Mouse (Mus musculus) MEL (cell line): ENCODE data around the gene Prex1. TPM values are rescaled to one million over a fixed set of nuclear protein-coding genes. Genes with fewer than 3 reads are reported as not detected.

Experiments
- DNase-seq: peaks from one replicate; pipeline ENCODE4 v3.0.0; 2011; ENCODE audit warnings: low read depth, low spot score
- H3K27ac ChIP-seq: 2 replicates; pipeline ENCODE4 v1.5.1; 2012; ENCODE audit warnings: low read depth, mild to moderate bottlenecking, control low read depth, low read length, moderate library complexity; ENCODE audit not compliant: control insufficient read depth
- H3K27me3 ChIP-seq, 2 experiments: fragments of 150-350 bp in 1 of 2; sonication (generic) in 1 of 2; 2 replicates each; pipeline ENCODE4 v1.6.1; 2012; ENCODE audit warnings: low read length in 2 of 2, mild to moderate bottlenecking in 2 of 2, improper control_type of control experiment in 1 of 2, moderate library complexity in 1 of 2; ENCODE audit not compliant: insufficient read depth in 2 of 2, control insufficient read depth in 1 of 2
- H3K36me3 ChIP-seq, 2 experiments: 2 replicates each; pipeline ENCODE4 v1.6.1; 2012 to 2014; ENCODE audit warnings: low read length in 2 of 2, improper control_type of control experiment in 1 of 2, inconsistent platforms in 1 of 2, mild to moderate bottlenecking in 1 of 2; ENCODE audit not compliant: insufficient read depth in 2 of 2, control insufficient read depth in 1 of 2
- H3K4me1 ChIP-seq, 2 experiments: fragments of 150-350 bp in 1 of 2; sonication (generic) in 1 of 2; 2 replicates each; pipeline ENCODE4 v1.6.1; 2012; ENCODE audit warnings: low read length in 2 of 2, improper control_type of control experiment in 1 of 2, mild to moderate bottlenecking in 1 of 2; ENCODE audit not compliant: insufficient read depth in 2 of 2, control insufficient read depth in 1 of 2
- H3K4me3 ChIP-seq, 2 experiments: fragments of 150-350 bp in 1 of 2; sonication (generic) in 1 of 2; 2 replicates each; pipeline ENCODE4 v1.5.1; 2012; ENCODE audit warnings: low read depth in 2 of 2, low read length in 2 of 2, mild to moderate bottlenecking in 2 of 2, moderate library complexity in 2 of 2, control low read depth in 1 of 2, improper control_type of control experiment in 1 of 2; ENCODE audit not compliant: control insufficient read depth in 1 of 2, insufficient read depth in 1 of 2
- H3K79me2 ChIP-seq: 2 replicates; pipeline ENCODE4 v1.6.1; 2012; ENCODE audit warnings: mild to moderate bottlenecking, low read length, moderate library complexity; ENCODE audit not compliant: control insufficient read depth, poor library complexity, insufficient read depth
- H3K9ac ChIP-seq: 2 replicates; pipeline ENCODE4 v1.6.1; 2012; ENCODE audit warnings: low read depth, mild to moderate bottlenecking, control low read depth, low read length, moderate library complexity; ENCODE audit not compliant: control insufficient read depth, poor library complexity, severe bottlenecking
- H3K9me3 ChIP-seq: fragments of 150-350 bp; sonication (generic); replicated peaks from 2 replicates; pipeline ENCODE4 v1.6.1; 2012; ENCODE audit warnings: mild to moderate bottlenecking, low read length, improper control_type of control experiment, moderate library complexity; ENCODE audit not compliant: insufficient read depth
- CHD1 ChIP-seq: IDR thresholded peaks from 2 replicates; pipeline ENCODE4 v1.6.1; 2012; ENCODE audit warnings: low read depth, mild to moderate bottlenecking, inconsistent platforms, low read length, improper control_type of control experiment
- CTCF ChIP-seq, 3 experiments: IDR thresholded peaks in 2 of 3; conservative IDR thresholded peaks in 1 of 3; 2 replicates each; pipeline ENCODE4 v1.5.1; 2011 to 2012; ENCODE audit warnings: low read length in 3 of 3, low read depth in 2 of 3, mild to moderate bottlenecking in 2 of 3, improper control_type of control experiment in 1 of 3, inconsistent platforms in 1 of 3, mixed read lengths in 1 of 3, moderate library complexity in 1 of 3; ENCODE audit not compliant: control insufficient read depth in 1 of 3, insufficient read depth in 1 of 3, poor library complexity in 1 of 3, severe bottlenecking in 1 of 3
- E2F4 ChIP-seq: IDR thresholded peaks from 2 replicates; pipeline ENCODE4 v1.6.1; 2011; ENCODE audit warnings: low read depth, low read length, improper control_type of control experiment, borderline replicate concordance
- ELF1 ChIP-seq: IDR thresholded peaks from 2 replicates; pipeline ENCODE4 v1.6.1; 2014; ENCODE audit warnings: low read depth, mild to moderate bottlenecking, inconsistent platforms, low read length, improper control_type of control experiment, moderate library complexity
- GABPA ChIP-seq: IDR thresholded peaks from 2 replicates; pipeline ENCODE4 v1.6.1; 2012; ENCODE audit warnings: low read depth, mild to moderate bottlenecking, inconsistent platforms, low read length, improper control_type of control experiment, moderate library complexity
- GATA1 ChIP-seq: IDR thresholded peaks from 2 replicates; pipeline ENCODE4 v1.6.1; 2011; ENCODE audit warnings: low read depth, low read length, improper control_type of control experiment
- KAT2A ChIP-seq: conservative IDR thresholded peaks from 2 replicates; pipeline ENCODE4 v1.6.1; 2012; ENCODE audit warnings: low read depth, low read length, improper control_type of control experiment, inconsistent platforms
- MEF2A ChIP-seq: IDR thresholded peaks from 2 replicates; pipeline ENCODE4 v1.6.1; 2014; ENCODE audit warnings: low read depth, mild to moderate bottlenecking, inconsistent platforms, low read length, improper control_type of control experiment; ENCODE audit not compliant: poor library complexity, insufficient replicate concordance, severe bottlenecking; ENCODE audit errors: extremely low read depth
- MYB ChIP-seq: IDR thresholded peaks from 2 replicates; pipeline ENCODE4 v1.6.1; 2011; ENCODE audit warnings: mild to moderate bottlenecking, low read depth, low read length, improper control_type of control experiment
- NRF1 ChIP-seq: IDR thresholded peaks from 2 replicates; pipeline ENCODE4 v1.6.1; 2014; ENCODE audit warnings: low read depth, mild to moderate bottlenecking, inconsistent platforms, low read length, improper control_type of control experiment, moderate library complexity; ENCODE audit not compliant: poor library complexity, insufficient read depth, severe bottlenecking
- POLR2A ChIP-seq, 2 experiments: IDR thresholded peaks; 2 replicates each; pipeline ENCODE4 v1.6.1; 2011 to 2012; ENCODE audit warnings: low read length in 2 of 2, mild to moderate bottlenecking in 2 of 2, control low read depth in 1 of 2, improper control_type of control experiment in 1 of 2, low read depth in 1 of 2, moderate library complexity in 1 of 2; ENCODE audit not compliant: control insufficient read depth in 1 of 2, insufficient read depth in 1 of 2, poor library complexity in 1 of 2
- RCOR1 ChIP-seq: IDR thresholded peaks from 2 replicates; pipeline ENCODE4 v1.6.1; 2012; ENCODE audit warnings: low read depth, mild to moderate bottlenecking, inconsistent platforms, low read length, improper control_type of control experiment
- SIN3A ChIP-seq: IDR thresholded peaks from 2 replicates; pipeline ENCODE4 v1.6.1; 2012; ENCODE audit warnings: low read length, improper control_type of control experiment, inconsistent platforms
- SMC3 ChIP-seq: IDR thresholded peaks from 2 replicates; pipeline ENCODE4 v1.6.1; 2011; ENCODE audit warnings: low read depth, low read length, improper control_type of control experiment
- TAL1 ChIP-seq: IDR thresholded peaks from 2 replicates; pipeline ENCODE4 v1.6.1; 2012; ENCODE audit warnings: mild to moderate bottlenecking, inconsistent platforms, low read length, moderate library complexity, mixed read lengths
- TCF12 ChIP-seq: IDR thresholded peaks from 2 replicates; pipeline ENCODE4 v1.6.1; 2014; ENCODE audit warnings: low read depth, mild to moderate bottlenecking, inconsistent platforms, low read length, improper control_type of control experiment, moderate library complexity
- USF1 ChIP-seq: IDR thresholded peaks from 2 replicates; pipeline ENCODE4 v1.6.1; 2014; ENCODE audit warnings: low read depth, mild to moderate bottlenecking, inconsistent platforms, low read length, improper control_type of control experiment, moderate library complexity
- ZC3H11A ChIP-seq: IDR thresholded peaks from 2 replicates; pipeline ENCODE4 v1.6.1; 2012; ENCODE audit warnings: low read depth, mild to moderate bottlenecking, inconsistent platforms, low read length, improper control_type of control experiment
- ZMIZ1 ChIP-seq: IDR thresholded peaks from 2 replicates; pipeline ENCODE4 v1.6.1; 2012; ENCODE audit warnings: low read depth, mild to moderate bottlenecking, inconsistent platforms, low read length, improper control_type of control experiment, moderate library complexity
- polyA plus RNA-seq, 2 experiments: library from polyadenylated mRNA; stranded (reverse) in 1 of 2; unstranded in 1 of 2; fragments of >175 nt in 1 of 2; fragments of >200 nt in 1 of 2; gene quantifications; 2 replicates each; pipeline versions ENCODE4 v1.2.1 to v1.2.4; 2012; ENCODE audit warnings: low replicate concordance in 2 of 2, low read depth in 1 of 2; ENCODE audit not compliant: insufficient read length in 2 of 2, insufficient read depth in 1 of 2, missing spikeins in 1 of 2
- total RNA-seq: library from RNA; depleted of rRNA; stranded (reverse); fragments of 300-350 nt; gene quantifications from 2 replicates; pipeline ENCODE4 v1.2.3, GENCODE M21; 2012

Prex1 gene
- total and polyA plus RNA-seq, 3 experiments: 8.0 to 33.1 (median 15.8) TPM

DNA sequence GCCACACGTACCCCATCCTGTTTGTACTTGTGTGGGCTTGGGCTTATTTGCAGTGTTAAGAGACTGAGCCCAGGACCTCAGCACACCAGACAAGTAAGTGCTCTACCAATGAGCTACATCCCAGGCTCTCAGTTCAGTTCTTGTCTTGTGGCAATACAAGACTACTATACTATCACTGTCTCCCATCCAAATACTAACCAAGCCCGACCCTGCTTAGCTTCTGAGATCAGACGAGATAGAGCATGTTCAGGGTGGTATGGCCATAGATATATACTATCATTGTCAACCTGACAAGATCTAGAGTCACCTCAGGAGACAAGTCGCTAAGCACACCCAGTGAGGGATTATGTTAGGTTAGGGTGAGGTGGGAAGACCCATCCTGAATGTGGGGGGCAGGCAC is 58.8 kb downstream of the Prex1 start:
- H3K27ac ChIP-seq: no peak overlapping the region
- H3K36me3 ChIP-seq: peaks cover 0 to 19% of the 10 kb centered on the region in 2 experiments; a peak in 2 of 4 replicates
- H3K79me2 ChIP-seq: no peaks in the 10 kb centered on the region; the same call in 1 of the 2 replicates
- TF ChIP-seq RCOR1 (no peak), ELF1 (no peak), E2F4 (no peak), SIN3A (no peak)
- TF ChIP-seq, all 39 proteins: peak for 0
- H3K4me1 ChIP-seq: peaks cover 12 to 28% of the 10 kb centered on the region in 2 experiments
- DNase-seq: peak; percentile 28
- no peaks in the 10 kb centered on the region for H3K27me3 ChIP-seq
- H3K9ac ChIP-seq: no peak overlapping the region
- H3K9me3 ChIP-seq: no peaks in the 10 kb centered on the region
- no peak overlapping the region for H3K4me3 ChIP-seq

DNA sequence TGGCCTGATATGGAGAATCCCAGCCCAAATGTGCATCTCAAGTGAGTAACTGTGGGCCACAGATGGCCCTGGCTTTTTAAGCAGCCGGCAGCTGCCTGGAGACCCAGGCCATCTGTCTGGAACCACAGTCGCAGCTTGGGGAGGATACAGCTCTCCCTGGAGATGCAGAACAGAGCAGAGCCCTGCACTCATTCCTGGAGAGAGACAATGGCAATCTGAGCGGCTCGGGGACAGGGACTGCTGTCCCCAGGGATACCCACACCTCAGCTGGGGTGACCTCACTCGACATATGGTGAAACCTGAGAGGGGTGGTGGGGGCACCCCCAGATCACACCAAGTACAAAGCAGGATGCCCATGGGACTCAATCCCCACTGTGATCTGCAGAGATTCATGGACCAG is 60.1 kb downstream of the Prex1 start:
- H3K27me3 ChIP-seq: no peaks in the 10 kb centered on the region
- H3K27ac ChIP-seq: no peak overlapping the region
- H3K4me3 ChIP-seq: no peak overlapping the region
- no peak for TF ChIP-seq NRF1
- TF ChIP-seq TCF12: no peak
- TF ChIP-seq MYB: no peak
- no peak for TF ChIP-seq USF1
- TF ChIP-seq KAT2A: no peak
- no peak for TF ChIP-seq CHD1
- TF ChIP-seq ELF1: no peak
- no peak for TF ChIP-seq MEF2A
- no peak for TF ChIP-seq SMC3
- TF ChIP-seq GATA1: no peak
- TF ChIP-seq POLR2A (IDR thresholded peaks at IDR 0.05; ENCODE audit: control insufficient read depth in 1 of 2, insufficient read depth in 1 of 2, low read depth in 1 of 2, low read length in 2 of 2, poor library complexity in 1 of 2): no peak
- no peak for TF ChIP-seq GABPA
- TF ChIP-seq TAL1: no peak
- TF ChIP-seq CTCF (IDR thresholded peaks at IDR 0.05 in 2 of 3, conservative IDR thresholded peaks at IDR 0.05 in 1 of 3; ENCODE audit: control insufficient read depth in 1 of 3, insufficient read depth in 1 of 3, low read depth in 2 of 3, low read length in 3 of 3, poor library complexity in 1 of 3, severe bottlenecking in 1 of 3): no peak
- TF ChIP-seq ZC3H11A: no peak
- no peak for TF ChIP-seq ZMIZ1
- H3K4me1 ChIP-seq: peaks cover 12 to 28% of the 10 kb centered on the region in 2 experiments
- H3K36me3 ChIP-seq: peaks cover 0 to 19% of the 10 kb centered on the region in 2 experiments; a peak in 2 of 4 replicates
- no peak for DNase-seq
- H3K9me3 ChIP-seq: no peaks in the 10 kb centered on the region
- H3K79me2 ChIP-seq: no peaks in the 10 kb centered on the region; the same call in 1 of the 2 replicates
- H3K9ac ChIP-seq: no peak overlapping the region
